Mouse (Mus musculus) midbrain, postnatal 0 days (tissue): ENCODE data around the gene Xrn1. TPM values are rescaled to one million over a fixed set of nuclear protein-coding genes. Genes with fewer than 3 reads are reported as not detected.
"Not testable (repeated sequence)": the region's sequence is repeated elsewhere in the genome, so short reads cannot be mapped to it uniquely, and the experiment has no call there.

Experiments used
- ATAC-seq: fragments of 200-750 bp; cut with Nextera tagmentation; 2 replicates; pipeline ENCODE4 v1.8.0; 2017; ENCODE audit warnings: moderate number of reproducible peaks, mild to moderate bottlenecking, moderate TSS enrichment, moderate library complexity; ENCODE audit not compliant: low FRiP score
- DNase-seq: peaks from one replicate; pipeline ENCODE4 v3.0.0-alpha.2; 2015; ENCODE audit warnings: low spot score
- H3K27ac ChIP-seq: fragments of 300-500 bp; sonication (generic); 2 replicates; pipeline ENCODE4 v1.5.1; 2014; ENCODE audit warnings: low read depth, mild to moderate bottlenecking, low read length, mixed read lengths
- H3K27me3 ChIP-seq: fragments of 300-500 bp; sonication (generic); 2 replicates; pipeline ENCODE4 v1.6.1; 2014; ENCODE audit warnings: low read length, control low read depth, mixed read lengths; ENCODE audit not compliant: insufficient read depth
- H3K36me3 ChIP-seq: fragments of 300-500 bp; sonication (generic); 2 replicates; pipeline ENCODE4 v1.6.1; 2014; ENCODE audit warnings: low read length, control low read depth, mixed read lengths; ENCODE audit not compliant: insufficient read depth
- H3K4me1 ChIP-seq: fragments of 300-500 bp; sonication (generic); 2 replicates; pipeline ENCODE4 v1.6.1; 2014; ENCODE audit warnings: mild to moderate bottlenecking, control low read depth, antibody characterized with exemption, low read length, mixed read lengths; ENCODE audit not compliant: insufficient read depth
- H3K4me2 ChIP-seq: fragments of 300-500 bp; sonication (generic); 2 replicates; pipeline ENCODE4 v1.6.1; 2014; ENCODE audit warnings: low read depth, mild to moderate bottlenecking, low read length, mixed read lengths; ENCODE audit not compliant: poor library complexity, severe bottlenecking
- H3K4me3 ChIP-seq: fragments of 300-500 bp; sonication (generic); 2 replicates; pipeline ENCODE4 v1.5.1; 2014; ENCODE audit warnings: low read depth, mild to moderate bottlenecking, low read length, moderate library complexity
- H3K9ac ChIP-seq: fragments of 300-500 bp; sonication (generic); replicated peaks from 2 replicates; pipeline ENCODE4 v1.6.1; 2014; ENCODE audit warnings: mild to moderate bottlenecking, low read length, moderate library complexity, mixed read lengths; ENCODE audit not compliant: poor library complexity, severe bottlenecking
- H3K9me3 ChIP-seq: fragments of 300-500 bp; sonication (generic); 2 replicates; pipeline ENCODE4 v1.6.1; 2016; ENCODE audit warnings: low read length, control low read depth
- CTCF ChIP-seq: IDR thresholded peaks from 2 replicates; pipeline ENCODE4 v1.5.1; 2016; ENCODE audit warnings: antibody characterized with exemption, mild to moderate bottlenecking
- WGBS: fragments of 180-500 bp; shearing (Covaris S2); extraction: QIAGEN DNeasy Blood & Tissue Kit; methylation state at CpG from one replicate; pipeline ENCODE4 v1.1.7; 2014; 5-methylcytosine and 5-hydroxymethylcytosine counted together
- polyA plus RNA-seq: library from polyadenylated mRNA; unstranded; fragments of >200 nt; fragmentation: Nextera tagmentation; extraction: Ambion mirVana; gene quantifications from 2 replicates; pipeline ENCODE4 v1.2.1, GENCODE M21; 2015
- total RNA-seq: library from RNA; depleted of rRNA; stranded (reverse); fragments of >200 nt; gene quantifications from 2 replicates; pipeline ENCODE4 v1.2.3, GENCODE M21; 2014

Xrn1 gene
- total and polyA plus RNA-seq, 2 experiments from 2014 or later = 15.7 to 18.4 TPM

DNA sequence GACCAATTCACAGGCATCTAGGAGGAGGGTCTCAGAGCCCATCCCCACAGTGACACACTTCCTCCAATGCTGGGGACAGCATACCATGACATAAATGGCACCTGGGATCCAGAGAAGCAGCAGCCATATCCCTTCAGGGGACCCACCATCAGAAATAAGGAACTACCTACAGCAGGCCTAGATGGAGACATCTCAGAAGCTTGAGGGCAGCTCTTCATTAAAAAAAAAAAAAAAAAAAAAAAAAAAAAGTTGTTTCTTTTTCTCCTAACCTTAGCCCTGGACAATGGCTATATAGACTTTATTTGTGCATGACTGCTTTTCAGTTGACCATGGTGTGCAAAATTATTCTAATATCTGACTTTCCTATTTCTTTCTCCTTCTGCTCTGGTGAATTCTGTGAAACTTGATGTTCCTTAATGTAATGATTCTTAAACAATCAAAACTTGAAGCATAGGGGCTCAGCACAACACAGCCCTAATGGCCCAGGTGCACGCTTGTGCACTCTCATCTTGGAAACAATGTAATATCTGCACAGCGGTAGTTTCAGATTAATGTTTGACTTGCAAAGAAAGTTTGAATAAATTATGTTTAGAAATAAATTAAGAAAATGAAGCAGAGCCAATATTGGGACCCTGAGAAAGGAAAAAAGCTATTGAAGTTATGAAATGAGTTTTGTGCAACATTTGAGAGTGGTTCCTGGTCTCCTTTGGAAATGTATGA lies 108.7 kb downstream of the Xrn1 start:
- no peaks in the 10 kb centered on the region for H3K27me3 ChIP-seq
- H3K9ac ChIP-seq = no peak overlapping the region
- WGBS = 95% methylated on average over 2 of the region's 2 CpGs
- no peak for TF ChIP-seq CTCF
- H3K4me1 ChIP-seq = no peaks in the 10 kb centered on the region
- DNase-seq (no peak), ATAC-seq (no peak)
- H3K4me3 ChIP-seq = no peak overlapping the region
- H3K4me2 ChIP-seq = no peak overlapping the region
- H3K27ac ChIP-seq = no peak overlapping the region
- H3K36me3 ChIP-seq = peaks cover 4% of the 10 kb centered on the region
- H3K9me3 ChIP-seq = no peaks in the 10 kb centered on the region

DNA sequence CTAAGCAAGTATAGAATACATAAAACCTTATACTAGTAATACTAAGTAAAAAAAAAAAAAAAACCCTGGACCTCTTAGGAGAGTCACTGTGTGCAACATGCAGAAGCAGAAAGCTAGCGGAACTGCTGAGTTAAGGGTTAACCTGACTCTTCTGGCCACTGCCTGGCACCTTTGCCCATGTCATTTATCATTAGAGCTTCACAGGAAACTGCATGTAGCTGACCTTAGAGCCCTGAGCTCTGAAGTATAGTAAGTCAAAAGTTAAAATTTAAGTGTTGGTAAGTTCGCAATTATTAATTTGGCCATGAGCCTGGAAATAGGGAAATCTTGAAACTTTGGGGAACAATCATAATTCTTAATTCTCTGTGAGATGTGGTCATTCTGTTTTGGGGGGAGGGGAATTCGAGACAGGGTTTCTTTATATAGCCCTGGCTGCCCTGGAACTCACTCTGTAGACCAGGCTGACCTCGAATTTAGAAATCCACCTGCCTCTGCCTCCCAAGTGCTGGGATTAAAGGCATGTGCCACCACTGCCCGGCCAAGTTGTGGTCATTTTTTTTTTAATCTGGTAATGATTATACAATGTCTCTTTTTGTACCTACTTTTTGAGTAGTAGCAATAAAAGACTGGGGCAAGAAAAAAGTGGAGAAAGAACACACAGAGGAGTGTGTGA lies 109.4 kb downstream of the Xrn1 start:
- H3K4me1 ChIP-seq = no peaks in the 10 kb centered on the region
- no peak overlapping the region for H3K4me3 ChIP-seq
- 81% methylated on average over 5 of the region's 5 CpGs for WGBS
- no peaks in the 10 kb centered on the region for H3K36me3 ChIP-seq
- H3K27ac ChIP-seq = no peak overlapping the region
- no peaks in the 10 kb centered on the region for H3K27me3 ChIP-seq
- TF ChIP-seq CTCF = no peak
- H3K4me2 ChIP-seq = no peak overlapping the region
- H3K9ac ChIP-seq = no peak overlapping the region
- ATAC-seq (no peak), DNase-seq (no peak)
- no peaks in the 10 kb centered on the region for H3K9me3 ChIP-seq

DNA sequence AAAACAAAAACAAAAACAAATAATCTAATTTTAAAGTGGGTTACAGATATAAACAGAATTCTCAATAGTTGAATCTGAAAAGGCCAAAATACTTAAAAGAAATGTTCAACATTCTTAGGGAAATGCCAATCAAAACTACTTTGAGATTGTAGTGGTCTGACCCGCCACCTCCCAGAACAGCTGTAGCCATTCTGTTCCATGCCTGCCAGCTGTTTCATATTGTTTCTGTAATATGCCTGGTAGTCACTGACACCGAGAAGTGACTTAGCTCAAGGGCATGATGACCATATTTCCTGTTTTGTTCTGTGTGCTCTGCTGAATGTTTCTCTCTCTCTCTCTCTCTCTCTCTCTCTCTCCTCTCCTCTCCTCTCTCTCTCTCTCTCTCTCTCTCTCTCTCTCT lies 112.9 kb downstream of the Xrn1 start:
- no peak for ATAC-seq
- Histone ChIP-seq H3K4me2 (no peak overlapping the region), H3K4me1 (no peaks in the 10 kb centered on the region), H3K27me3 (no peaks in the 10 kb centered on the region), H3K27ac (no peak overlapping the region), H3K9me3 (no peaks in the 10 kb centered on the region), H3K4me3 (no peak overlapping the region), H3K36me3 (no peaks in the 10 kb centered on the region), H3K9ac (no peak overlapping the region)
- no peak for DNase-seq
- no peak for TF ChIP-seq CTCF
- 81% methylated on average over 2 of the region's 2 CpGs for WGBS

DNA sequence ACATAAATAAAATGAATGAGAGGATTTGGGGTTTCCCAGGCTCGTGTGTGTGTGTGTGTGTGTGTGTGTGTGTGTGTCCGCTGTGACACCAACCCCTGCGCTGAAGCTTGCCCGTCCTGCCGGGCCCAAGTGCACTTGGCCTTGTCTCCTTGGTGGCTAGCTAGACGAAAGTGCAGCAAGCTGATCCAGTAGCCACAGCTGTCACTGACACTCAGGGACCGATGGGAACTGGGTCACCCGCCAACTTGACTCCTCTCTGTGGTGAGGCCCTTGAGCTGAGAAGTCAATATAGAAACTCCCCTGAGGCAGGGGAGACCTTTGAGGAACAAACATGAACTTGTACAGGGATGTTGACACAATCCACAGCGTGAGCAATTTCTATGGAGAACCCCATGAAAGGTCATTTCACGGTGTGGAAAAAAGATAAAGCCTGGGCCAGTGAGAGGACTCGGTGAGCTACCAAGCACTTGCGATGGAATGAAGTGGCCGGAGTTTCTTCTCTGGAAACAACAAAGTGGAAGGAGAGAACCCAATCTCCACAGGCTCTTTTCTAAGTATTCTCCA lies 124.3 kb downstream of the Xrn1 start:
- TF ChIP-seq CTCF = no peak
- H3K9me3 ChIP-seq = no peaks in the 10 kb centered on the region
- H3K4me1 ChIP-seq = no peaks in the 10 kb centered on the region
- H3K27ac ChIP-seq = no peak overlapping the region
- ATAC-seq (no peak), DNase-seq (no peak)
- no peaks in the 10 kb centered on the region for H3K36me3 ChIP-seq
- H3K4me3 ChIP-seq = no peak overlapping the region
- no peak overlapping the region for H3K9ac ChIP-seq
- H3K4me2 ChIP-seq = no peak overlapping the region
- H3K27me3 ChIP-seq = no peaks in the 10 kb centered on the region
- 91% methylated on average over 13 of the region's 13 CpGs for WGBS

DNA sequence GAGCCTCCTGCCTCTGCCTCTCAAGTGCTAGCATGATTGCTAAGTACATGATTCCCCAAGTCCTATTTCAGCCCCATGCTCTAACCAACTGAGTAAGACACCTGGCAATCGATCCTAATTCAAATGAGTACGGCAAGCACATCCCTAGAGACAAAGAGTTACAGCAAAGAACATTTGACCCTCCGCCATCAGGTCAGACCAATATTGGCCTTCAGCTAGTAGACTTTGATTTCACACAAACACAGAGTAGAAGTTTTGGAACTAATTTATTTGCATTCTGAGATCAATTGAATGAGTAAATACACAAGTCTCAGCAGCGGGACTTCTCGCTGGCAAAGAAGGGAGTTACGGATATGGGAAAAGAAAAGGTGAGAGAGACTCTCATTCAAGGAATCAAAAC lies 130.7 kb downstream of the Xrn1 start:
- Histone ChIP-seq H3K9me3 (no peaks in the 10 kb centered on the region), H3K4me1 (no peaks in the 10 kb centered on the region), H3K36me3 (no peaks in the 10 kb centered on the region), H3K9ac (no peak overlapping the region), H3K27ac (no peak overlapping the region), H3K27me3 (no peaks in the 10 kb centered on the region), H3K4me2 (no peak overlapping the region), H3K4me3 (no peak overlapping the region)
- no peak for ATAC-seq
- TF ChIP-seq CTCF = no peak
- 90% methylated on average over 6 of the region's 6 CpGs for whole genome bisulfite sequencing
- DNase-seq = no peak

DNA sequence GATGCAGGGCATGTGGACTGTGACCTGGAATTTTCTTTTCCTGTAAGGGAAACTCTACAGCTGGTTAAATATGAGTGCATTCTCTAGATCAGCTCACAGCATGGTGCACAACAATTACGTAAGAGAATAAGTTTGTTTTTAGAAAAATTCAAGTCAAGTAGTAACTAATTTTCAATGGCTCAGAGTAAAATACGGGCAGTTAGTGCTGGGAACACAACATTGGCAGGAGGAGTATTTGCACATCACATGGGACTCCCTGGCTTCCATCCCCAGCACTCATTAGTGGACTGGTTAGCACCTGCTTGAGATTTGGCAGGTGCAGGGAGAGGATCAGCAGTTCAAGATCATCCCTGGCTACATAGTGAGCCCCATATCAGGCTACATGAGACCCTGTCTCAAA lies 133.1 kb downstream of the Xrn1 start:
- no peak overlapping the region for H3K4me3 ChIP-seq
- no peak overlapping the region for H3K4me2 ChIP-seq
- H3K9me3 ChIP-seq = no peaks in the 10 kb centered on the region
- H3K27ac ChIP-seq = no peak overlapping the region
- H3K27me3 ChIP-seq = no peaks in the 10 kb centered on the region
- DNase-seq (no peak), ATAC-seq (no peak)
- no peak for TF ChIP-seq CTCF
- H3K36me3 ChIP-seq = no peaks in the 10 kb centered on the region
- no peaks in the 10 kb centered on the region for H3K4me1 ChIP-seq
- 82% methylated on average over 2 of the region's 2 CpGs for WGBS
- no peak overlapping the region for H3K9ac ChIP-seq

DNA sequence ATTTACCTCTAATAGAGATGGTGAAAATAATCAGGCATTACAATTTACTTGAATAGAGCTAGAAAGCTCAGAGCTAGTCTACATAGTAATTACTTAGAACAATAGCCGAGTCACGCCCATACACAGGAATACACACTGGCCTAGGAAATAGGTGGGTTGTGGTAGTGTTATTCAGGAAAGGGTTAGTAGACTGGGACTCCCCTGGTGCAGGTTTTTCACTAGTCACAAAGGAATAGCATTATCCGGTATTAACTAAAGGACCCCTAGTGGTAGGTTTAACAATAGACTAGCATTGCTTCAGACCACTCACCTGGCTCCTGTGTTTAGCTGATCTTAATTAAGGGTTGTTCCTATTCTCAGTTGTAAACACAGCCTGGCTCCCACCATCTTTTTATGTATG lies 133.9 kb downstream of the Xrn1 start:
- not testable (repeated sequence) for ATAC-seq, H3K9me3 ChIP-seq, H3K4me1 ChIP-seq, H3K4me2 ChIP-seq, H3K4me3 ChIP-seq, H3K9ac ChIP-seq, H3K27me3 ChIP-seq, H3K27ac ChIP-seq, H3K36me3 ChIP-seq, DNase-seq
- 83% methylated on average over 3 of the region's 3 CpGs for WGBS

DNA sequence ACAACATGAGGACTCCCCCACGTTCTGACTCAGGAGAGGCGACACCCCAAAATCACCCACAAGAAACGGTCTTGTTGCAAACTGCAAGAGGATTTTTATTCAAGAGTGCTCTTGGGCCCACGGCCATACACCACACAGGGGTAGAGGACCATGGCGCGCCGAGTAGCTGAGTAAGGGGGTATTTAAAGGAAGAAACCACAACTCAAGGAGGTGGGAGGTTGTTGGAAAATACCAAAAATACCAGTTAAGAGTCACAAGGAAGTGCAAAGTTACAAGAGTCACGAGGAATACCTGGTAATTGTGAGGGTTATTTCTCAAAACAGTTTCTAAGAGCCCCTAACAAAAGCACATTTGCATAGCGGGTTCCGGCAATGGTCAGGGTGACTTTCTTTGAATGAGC lies 138.1 kb downstream of the Xrn1 start:
- not testable (repeated sequence) for H3K27ac ChIP-seq, DNase-seq, H3K4me1 ChIP-seq, H3K36me3 ChIP-seq, H3K27me3 ChIP-seq, H3K9ac ChIP-seq, H3K9me3 ChIP-seq, ATAC-seq, H3K4me3 ChIP-seq, H3K4me2 ChIP-seq
- 92% methylated on average over 10 of the region's 10 CpGs for WGBS
